Mouse (Mus musculus) adrenal gland, postnatal 25 days (tissue): ENCODE measurements around the gene Tmem135. TPM values are rescaled to one million over a fixed set of nuclear protein-coding genes. Genes with fewer than 3 reads are reported as not detected.

Experiments
- microRNA-seq, 2 experiments: library from miRNA; unstranded; fragments of <30 nt; microRNA quantifications; one replicate each; pipeline ENCODE4 v1.2.0; 2021
- total RNA-seq: library from RNA; stranded (reverse); gene quantifications from 2 replicates; pipeline ENCODE4 v1.2.3, GENCODE M21; 2021

Gene Tmem135
- total RNA-seq, 1 experiment from 2014 or later, result 135 TPM

Small RNA genes within 50 kb of the gene (microRNA-seq; reads per million reads assigned to microRNA genes)
- gene Gm22171 (0 reads per million in 2 experiments), gene Gm24659 (0 reads per million in 2 experiments)

Other genes starting within 250 kb of the Tmem135 start
- gene Fzd4, start 133 bp upstream of the Tmem135 start, total RNA-seq, result 28.5 and 36.0 TPM in 2 replicates
- 8.3 and 9.5 TPM in 2 replicates for gene Prss23, start 123.0 kb upstream of the Tmem135 start, total RNA-seq
- gene Me3, start 228.2 kb upstream of the Tmem135 start, total RNA-seq, result 21.4 and 24.2 TPM in 2 replicates